Mouse (Mus musculus) brain, embryonic 14.5 days (tissue): Measurements from ENCODE around the gene 4930404H24Rik.

ENCODE experiments used
- CTCF ChIP-seq: fragments of 200-500 bp; IDR thresholded peaks from 2 replicates; pipeline ENCODE4 v1.5.1; 2012; ENCODE audit warnings: inconsistent platforms, mild to moderate bottlenecking, moderate library complexity, borderline replicate concordance; ENCODE audit not compliant: insufficient read depth, insufficient read length; ENCODE audit errors: extremely low read depth
- POLR2A ChIP-seq: fragments of 200-500 bp; IDR thresholded peaks from 2 replicates; pipeline ENCODE4 v1.6.1; 2012; ENCODE audit warnings: mild to moderate bottlenecking, inconsistent platforms, borderline replicate concordance; ENCODE audit not compliant: poor library complexity, insufficient read depth, insufficient read length, severe bottlenecking; ENCODE audit errors: extremely low read depth

DNA sequence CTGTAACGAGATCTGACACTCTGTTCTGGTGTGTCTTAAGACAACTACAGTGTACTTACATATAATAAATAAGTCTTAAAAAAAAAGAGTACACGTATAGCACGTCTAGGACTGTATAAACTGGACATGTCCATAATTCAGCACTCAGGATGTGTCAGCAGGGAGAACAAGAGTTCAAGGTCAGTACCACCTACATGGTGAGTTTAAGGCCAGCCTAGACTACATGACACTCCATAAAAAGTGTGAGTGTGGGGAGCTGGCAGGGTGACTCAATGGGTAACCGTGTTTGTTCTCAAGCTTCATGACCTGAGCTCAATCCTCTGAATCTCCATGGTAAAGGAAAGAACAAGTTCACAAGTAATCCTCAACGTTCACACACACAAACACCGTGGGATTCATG, 44.1 kb upstream of the 4930404H24Rik start:
- TF ChIP-seq CTCF, result no peak
- TF ChIP-seq POLR2A, result no peak
